Mouse (Mus musculus): ENCODE results near the gene Zfp69. TPM values are rescaled to one million over a fixed set of nuclear protein-coding genes. Genes with fewer than 3 reads are reported as not detected.

The Zfp69 gene
- total and polyA plus RNA-seq, 3 experiments, result 0.46 to 2.2 (median 0.89) TPM

DNA sequence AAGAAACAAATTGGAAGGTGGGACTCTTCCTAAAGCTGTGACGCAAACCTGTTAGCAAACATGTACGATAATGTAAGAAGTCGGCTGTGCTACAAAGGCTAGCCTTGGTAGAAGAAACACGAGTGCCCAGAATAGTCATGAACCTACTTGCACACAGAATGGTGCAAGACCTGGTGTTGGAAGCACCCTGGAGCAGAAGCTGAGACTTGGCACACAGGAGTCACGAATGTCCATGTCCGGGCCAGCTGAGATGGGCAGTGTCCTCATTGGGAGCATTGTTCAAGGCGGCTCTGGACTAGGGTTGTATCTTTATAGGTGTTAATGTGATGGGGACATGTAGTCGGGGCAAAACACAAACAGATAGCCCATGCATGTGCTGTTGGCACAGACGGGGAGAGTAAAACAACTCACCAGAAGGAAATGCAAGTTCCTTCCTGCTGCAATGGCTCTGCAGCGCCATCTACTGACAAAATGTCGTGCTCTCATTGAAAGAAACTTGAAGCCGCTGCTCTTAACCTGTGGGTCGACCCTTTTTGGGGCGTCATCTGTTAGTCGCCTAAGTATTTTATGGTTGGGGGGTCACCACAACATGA is 41.8 kb downstream of the Zfp69 start:
- Histone ChIP-seq H3K4me2 (ENCODE audit: insufficient read depth, low read depth, poor library complexity, severe bottlenecking) (peak overlapping the region; percentile 34; the same call in 1 of the 2 replicates), H3K4me1 (ENCODE audit: control insufficient read depth in 1 of 2, insufficient read depth in 2 of 2) (peaks cover 11 to 34% of the 10 kb centered on the region in 2 experiments), H3K9me3 (replicated peaks; ENCODE audit: low read length) (no peaks in the 10 kb centered on the region), H3K4me3 (replicated peaks in 1 of 3; ENCODE audit: low read depth in 2 of 3, low read length in 2 of 3, poor library complexity in 1 of 3) (no peak overlapping the region), H3K27ac (ENCODE audit: insufficient read depth, low read depth) (no peak overlapping the region), H3K36me3 (replicated peaks in 1 of 2; ENCODE audit: control insufficient read depth in 1 of 2, insufficient read depth in 1 of 2, low read length in 1 of 2) (no peaks in the 10 kb centered on the region), H3K9ac (ENCODE audit: insufficient read depth, low read depth) (no peak overlapping the region), H3K27me3 (replicated peaks) (peaks cover 1% of the 10 kb centered on the region), H3K79me2 (replicated peaks; ENCODE audit: control insufficient read depth, extremely low read depth, insufficient read depth, poor library complexity, severe bottlenecking) (no peaks in the 10 kb centered on the region)
- dilution Hi-C loops (cut with MboI; ENCODE audit: extremely low pct_ligation_motif_present, extremely low pct_unique_long_range_greater_than_20kb, low sequenced_read_pairs) (no loop called here), in situ Hi-C loops (cut with MboI; ENCODE audit: low pct_ligation_motif_present, low pct_unique_long_range_greater_than_20kb, low sequenced_read_pairs) (loop anchor here (10.0 kb wide), 1 partner anchor 125 kb away; the partner anchor contains the start of gene Col9a2)
- peak; percentile 84 for DNase-seq (ENCODE audit: extremely low read depth)
- 0 out of 2 replicates have a peak, but pooled peaks have one; percentile 23 for TF ChIP-seq HCFC1 (IDR thresholded peaks at IDR 0.05; ENCODE audit: low read depth, low read length)
- no peak for TF ChIP-seq USF1 (IDR thresholded peaks at IDR 0.05; ENCODE audit: low read depth, low read length)
- TF ChIP-seq ELF1 (IDR thresholded peaks at IDR 0.05; ENCODE audit: low read depth, low read length), result 0 out of 2 replicates have a peak, but pooled peaks have one; percentile 45
- peak; percentile 77 for TF ChIP-seq SMC3 (IDR thresholded peaks at IDR 0.05; ENCODE audit: low read depth, low read length)
- peak; percentile 49; the same call in 1 of the 2 replicates for TF ChIP-seq SIN3A (IDR thresholded peaks at IDR 0.05; ENCODE audit: low read length)
- TF ChIP-seq TCF12 (IDR thresholded peaks at IDR 0.05; ENCODE audit: low read depth, low read length), result peak; percentile 47; the same call in 1 of the 2 replicates
- TF ChIP-seq NELFE (IDR thresholded peaks at IDR 0.05; ENCODE audit: low read depth, low read length), result peak; percentile 47; the same call in 1 of the 2 replicates
- TF ChIP-seq RAD21 (IDR thresholded peaks at IDR 0.05; ENCODE audit: low read depth, low read length), result peak; percentile 95
- TF ChIP-seq ZC3H11A (IDR thresholded peaks at IDR 0.05; ENCODE audit: low read depth, low read length), result peak; percentile 30; the same call in 1 of the 2 replicates
- TF ChIP-seq MXI1 (IDR thresholded peaks at IDR 0.05; ENCODE audit: low read depth, low read length), result peak; percentile 58
- TF ChIP-seq ZNF384 (IDR thresholded peaks at IDR 0.05; ENCODE audit: low read depth, low read length), result 0 out of 2 replicates have a peak, but pooled peaks have one; percentile 7
- no peak for TF ChIP-seq ZKSCAN1 (IDR thresholded peaks at IDR 0.05; ENCODE audit: borderline replicate concordance, low read depth, low read length)
- peak; percentile 70; the same call in 1 of the 2 replicates for TF ChIP-seq MYC (IDR thresholded peaks at IDR 0.05; ENCODE audit: low read depth, low read length)
- TF ChIP-seq BHLHE40 (IDR thresholded peaks at IDR 0.05; ENCODE audit: low read depth, low read length), result peak; percentile 54
- no peak for TF ChIP-seq RCOR1 (conservative IDR thresholded peaks at IDR 0.05; ENCODE audit: low read depth, low read length)
- TF ChIP-seq MAX (IDR thresholded peaks at IDR 0.05; ENCODE audit: low read length), result peak; percentile 60; the same call in 1 of the 2 replicates
- TF ChIP-seq ETS1 (conservative IDR thresholded peaks at IDR 0.05; ENCODE audit: low read depth, low read length), result no peak
- 0 out of 2 replicates have a peak, but pooled peaks have one; percentile 28 for TF ChIP-seq IRF4 (IDR thresholded peaks at IDR 0.05; ENCODE audit: low read depth, low read length)
- TF ChIP-seq CTCF (conservative IDR thresholded peaks at IDR 0.05 in 1 of 2, IDR thresholded peaks at IDR 0.05 in 1 of 2; ENCODE audit: low read depth in 2 of 2, low read length in 2 of 2), result peak; percentile 80 to 95

DNA sequence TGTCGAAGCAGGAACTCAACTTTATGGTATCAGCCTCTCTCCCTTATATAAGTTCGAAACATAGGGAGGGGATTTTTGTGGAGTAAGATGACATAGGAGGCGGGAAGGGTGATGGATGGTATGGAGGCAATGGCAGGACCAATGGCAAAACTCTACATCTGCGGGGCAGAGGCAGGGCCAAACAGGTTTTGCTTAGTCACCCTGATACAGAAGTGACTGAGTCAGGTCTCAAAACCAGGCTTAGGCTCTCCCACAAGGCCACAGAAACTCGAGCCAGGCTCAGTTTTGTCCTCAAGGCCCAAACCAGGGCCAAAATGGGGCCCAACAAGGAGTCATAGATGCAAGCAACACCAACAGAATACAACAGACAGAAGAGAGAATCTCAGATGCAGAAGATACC is 45.9 kb downstream of the Zfp69 start:
- H3K4me2 ChIP-seq (ENCODE audit: insufficient read depth, low read depth, poor library complexity, severe bottlenecking), result no peak overlapping the region
- in situ Hi-C loops (cut with MboI; ENCODE audit: low pct_ligation_motif_present, low pct_unique_long_range_greater_than_20kb, low sequenced_read_pairs), result no loop called here
- H3K27ac ChIP-seq (ENCODE audit: insufficient read depth, low read depth), result no peak overlapping the region
- no peak overlapping the region for H3K9ac ChIP-seq (ENCODE audit: insufficient read depth, low read depth)
- no peaks in the 10 kb centered on the region for H3K79me2 ChIP-seq (replicated peaks; ENCODE audit: control insufficient read depth, extremely low read depth, insufficient read depth, poor library complexity, severe bottlenecking)
- TF ChIP-seq GABPA (IDR thresholded peaks at IDR 0.05; ENCODE audit: insufficient replicate concordance, low read depth, low read length) (no peak), MAFK (IDR thresholded peaks at IDR 0.05; ENCODE audit: insufficient replicate concordance, low read length) (peak; percentile 61; the same call in 1 of the 2 replicates)
- no peak for DNase-seq (ENCODE audit: extremely low read depth)
- no peaks in the 10 kb centered on the region for H3K9me3 ChIP-seq (replicated peaks; ENCODE audit: low read length)
- peaks cover 3 to 16% of the 10 kb centered on the region in 2 experiments; a peak in 2 of 4 replicates for H3K4me1 ChIP-seq (ENCODE audit: control insufficient read depth in 1 of 2, insufficient read depth in 2 of 2)
- no peaks in the 10 kb centered on the region for H3K27me3 ChIP-seq (replicated peaks)
- H3K36me3 ChIP-seq (replicated peaks in 1 of 2; ENCODE audit: control insufficient read depth in 1 of 2, insufficient read depth in 1 of 2, low read length in 1 of 2), result no peaks in the 10 kb centered on the region
- dilution Hi-C loops (cut with MboI; ENCODE audit: extremely low pct_ligation_motif_present, extremely low pct_unique_long_range_greater_than_20kb, low sequenced_read_pairs), result no loop called here
- H3K4me3 ChIP-seq (replicated peaks in 1 of 3; ENCODE audit: low read depth in 2 of 3, low read length in 2 of 3, poor library complexity in 1 of 3), result no peak overlapping the region

All from CH12.LX (cell line).